Comparison of ENCODE assay signal across 26 mouse cellular contexts in genomic region chr4:139266500-139266865, GRCm38 (mm10). TPM values are rescaled to one million over a fixed set of nuclear protein-coding genes. Genes with fewer than 3 reads are reported as not detected.
A peak's percentile ranks its signal among the peaks of the same experiment; 100 is the strongest.
DNase-seq lines count a peak whose midpoint lies in the region; ATAC-seq and TF ChIP-seq lines count a peak whose summit lies in the region.
"Had no signal": no experiment of that assay in that cellular context is flagged by ENCODE, and none has a peak within 500 bp of the region (broad histone marks: within the 10 kb centered on the region; RNA-seq: fewer than 3 reads in every experiment).

No protein-coding gene starts in this region.

- H3K9ac ChIP-seq in hindbrain, postnatal 0 days (replicated peaks; ENCODE audit: low read length): no peak overlapping the region
- no peak overlapping the region for H3K9ac ChIP-seq in hindbrain, embryonic 11.5 days (ENCODE audit: low read depth, low read length)
- 0 out of 2 replicates have a peak overlapping the region, but pooled peaks have one; percentile 14 for H3K9ac ChIP-seq in embryonic facial prominence, embryonic 11.5 days (replicated peaks; ENCODE audit: low read length)
- H3K9ac ChIP-seq in embryonic facial prominence, embryonic 15.5 days: no peak overlapping the region
- no peak overlapping the region for H3K9ac ChIP-seq in limb, embryonic 14.5 days (ENCODE audit: low read depth, low read length, severe bottlenecking)
- H3K9ac ChIP-seq: forebrain, embryonic 12.5 days; heart, embryonic 15.5 days; liver, embryonic 15.5 days; lung, embryonic 15.5 days; stomach, embryonic 15.5 days had no signal

- no peaks in the 10 kb centered on the region for H3K9me3 ChIP-seq in hindbrain, postnatal 0 days (ENCODE audit: low read length)
- H3K9me3 ChIP-seq in hindbrain, embryonic 11.5 days (ENCODE audit: control insufficient read depth, low read length): no peaks in the 10 kb centered on the region
- no peaks in the 10 kb centered on the region for H3K9me3 ChIP-seq in embryonic facial prominence, embryonic 11.5 days (replicated peaks; ENCODE audit: control insufficient read depth, low read length)
- no peaks in the 10 kb centered on the region for H3K9me3 ChIP-seq in embryonic facial prominence, embryonic 15.5 days (replicated peaks)
- H3K9me3 ChIP-seq in limb, embryonic 14.5 days (ENCODE audit: control insufficient read depth, low read length): no peaks in the 10 kb centered on the region
- H3K9me3 ChIP-seq: forebrain, embryonic 12.5 days; G1E; heart, embryonic 15.5 days; liver, embryonic 15.5 days; lung, embryonic 15.5 days; stomach, embryonic 15.5 days had no signal

- no peaks in the 10 kb centered on the region for H3K27me3 ChIP-seq in hindbrain, postnatal 0 days (ENCODE audit: insufficient read depth, low read length)
- H3K27me3 ChIP-seq in hindbrain, embryonic 11.5 days (ENCODE audit: control insufficient read depth, insufficient read depth, low read length): no peaks in the 10 kb centered on the region
- no peaks in the 10 kb centered on the region for H3K27me3 ChIP-seq in embryonic facial prominence, embryonic 11.5 days (ENCODE audit: control insufficient read depth, insufficient read depth, low read length)
- no peaks in the 10 kb centered on the region for H3K27me3 ChIP-seq in embryonic facial prominence, embryonic 15.5 days
- no peaks in the 10 kb centered on the region for H3K27me3 ChIP-seq in limb, embryonic 14.5 days (ENCODE audit: control insufficient read depth, insufficient read depth, low read length)
- H3K27me3 ChIP-seq: CH12.LX; forebrain, embryonic 12.5 days; heart, embryonic 15.5 days; liver, embryonic 15.5 days; lung, embryonic 15.5 days; stomach, embryonic 15.5 days had no signal

- ATAC-seq in hindbrain, postnatal 0 days: no peak
- no peak for ATAC-seq in hindbrain, embryonic 11.5 days (ENCODE audit: low FRiP score)
- ATAC-seq in embryonic facial prominence, embryonic 11.5 days (replicated peaks; ENCODE audit: insufficient number of reproducible peaks, low FRiP score, low TSS enrichment, low read depth): peak; percentile 56; the same call in 1 of the 2 replicates
- ATAC-seq in embryonic facial prominence, embryonic 15.5 days (ENCODE audit: insufficient number of reproducible peaks, low FRiP score, low TSS enrichment, low read depth): no peak
- no peak for ATAC-seq in limb, embryonic 14.5 days (ENCODE audit: low FRiP score, low read depth)
- ATAC-seq: intestine, postnatal 0 days had no signal

- H3K4me3 ChIP-seq in hindbrain, postnatal 0 days (ENCODE audit: low read length): no peak overlapping the region
- H3K4me3 ChIP-seq in hindbrain, embryonic 11.5 days (ENCODE audit: low read depth, low read length): no peak overlapping the region
- no peak overlapping the region for H3K4me3 ChIP-seq in embryonic facial prominence, embryonic 11.5 days (ENCODE audit: low read depth, low read length)
- no peak overlapping the region for H3K4me3 ChIP-seq in embryonic facial prominence, embryonic 15.5 days (replicated peaks)
- no peak overlapping the region for H3K4me3 ChIP-seq in limb, embryonic 14.5 days (replicated peaks; ENCODE audit: low read length)
- H3K4me3 ChIP-seq: forebrain, embryonic 12.5 days; heart, embryonic 15.5 days; liver, embryonic 15.5 days; lung, embryonic 15.5 days; stomach, embryonic 15.5 days had no signal

- TF ChIP-seq POLR2A in limb, embryonic 14.5 days (IDR thresholded peaks at IDR 0.05; ENCODE audit: borderline replicate concordance, extremely low read depth, insufficient read depth, insufficient read length): no peak

- no peak for TF ChIP-seq CTCF in hindbrain, postnatal 0 days (IDR thresholded peaks at IDR 0.05; ENCODE audit: low read depth)

- no peak for DNase-seq in hindbrain, postnatal 0 days (ENCODE audit: low spot score)
- no peak for DNase-seq in hindbrain, embryonic 11.5 days (ENCODE audit: low spot score)
- peak; percentile 75 for DNase-seq in embryonic facial prominence, embryonic 11.5 days (ENCODE audit: low spot score)
- no peak for DNase-seq in limb, embryonic 14.5 days (ENCODE audit: low spot score)
- no peak for DNase-seq in heart, adult 11 months
- DNase-seq in layer of hippocampus, adult 11-12 months (ENCODE audit: low spot score): no peak
- DNase-seq: adrenal gland, adult 2 months; B cell, adult 2 months; gastrocnemius, postnatal 14 days; heart, adult 18-20 months; heart, postnatal 36 days; liver; lung, postnatal 36 days; midbrain, embryonic 14.5 days; retina, postnatal 1 day; right cerebral cortex, postnatal 4 days; thymus, postnatal 25 days had no signal

- H3K36me3 ChIP-seq in hindbrain, postnatal 0 days (ENCODE audit: insufficient read depth, low read length): peaks cover 30% of the 10 kb centered on the region
- no peaks in the 10 kb centered on the region for H3K36me3 ChIP-seq in hindbrain, embryonic 11.5 days (ENCODE audit: control insufficient read depth, insufficient read depth, low read length)
- H3K36me3 ChIP-seq in embryonic facial prominence, embryonic 11.5 days (replicated peaks; ENCODE audit: control insufficient read depth, insufficient read depth, low read depth, low read length): peaks cover 5% of the 10 kb centered on the region; the same call in 1 of the 2 replicates
- peaks cover 51% of the 10 kb centered on the region for H3K36me3 ChIP-seq in embryonic facial prominence, embryonic 15.5 days
- peaks cover 46% of the 10 kb centered on the region for H3K36me3 ChIP-seq in limb, embryonic 14.5 days (ENCODE audit: control insufficient read depth, insufficient read depth, low read length)

- H3K4me2 ChIP-seq in hindbrain, postnatal 0 days (ENCODE audit: low read depth, low read length): no peak overlapping the region
- no peak overlapping the region for H3K4me2 ChIP-seq in hindbrain, embryonic 11.5 days (replicated peaks; ENCODE audit: low read depth, low read length)
- H3K4me2 ChIP-seq in embryonic facial prominence, embryonic 11.5 days (ENCODE audit: low read depth, low read length): no peak overlapping the region
- H3K4me2 ChIP-seq in embryonic facial prominence, embryonic 15.5 days (replicated peaks): no peak overlapping the region
- no peak overlapping the region for H3K4me2 ChIP-seq in limb, embryonic 14.5 days (replicated peaks; ENCODE audit: low read depth, low read length, severe bottlenecking)
- H3K4me2 ChIP-seq: forebrain, embryonic 12.5 days; heart, embryonic 15.5 days; liver, embryonic 15.5 days; lung, embryonic 15.5 days; stomach, embryonic 15.5 days had no signal

- H3K27ac ChIP-seq in hindbrain, postnatal 0 days: peak overlapping the region; percentile 62
- H3K27ac ChIP-seq in hindbrain, embryonic 11.5 days (ENCODE audit: low read depth, low read length): no peak overlapping the region
- H3K27ac ChIP-seq in embryonic facial prominence, embryonic 11.5 days (replicated peaks; ENCODE audit: low read depth, low read length): peak overlapping the region; percentile 83
- peak overlapping the region; percentile 82 for H3K27ac ChIP-seq in embryonic facial prominence, embryonic 15.5 days (replicated peaks)
- peak overlapping the region; percentile 34 for H3K27ac ChIP-seq in limb, embryonic 14.5 days (replicated peaks; ENCODE audit: low read depth, low read length)
- H3K27ac ChIP-seq: forebrain, embryonic 12.5 days; heart, embryonic 15.5 days; liver, embryonic 15.5 days; lung, embryonic 15.5 days; stomach, embryonic 15.5 days had no signal

- 66% methylated on average over 7 of the region's 7 CpGs for WGBS in hindbrain, postnatal 0 days
- WGBS in hindbrain, embryonic 11.5 days: 86% methylated on average over 7 of the region's 7 CpGs
- 43% methylated on average over 7 of the region's 7 CpGs for WGBS in embryonic facial prominence, embryonic 11.5 days
- 53% methylated on average over 7 of the region's 7 CpGs for WGBS in embryonic facial prominence, embryonic 15.5 days
- WGBS in limb, embryonic 14.5 days: 24% methylated on average over 7 of the region's 7 CpGs

- H3K4me1 ChIP-seq in hindbrain, postnatal 0 days (ENCODE audit: insufficient read depth, low read length): peaks cover 7% of the 10 kb centered on the region; the same call in 1 of the 2 replicates
- H3K4me1 ChIP-seq in hindbrain, embryonic 11.5 days (replicated peaks; ENCODE audit: control insufficient read depth, insufficient read depth, low read length): no peaks in the 10 kb centered on the region
- H3K4me1 ChIP-seq in embryonic facial prominence, embryonic 11.5 days (ENCODE audit: control insufficient read depth, insufficient read depth, low read length): peaks cover 4% of the 10 kb centered on the region
- peaks cover 69% of the 10 kb centered on the region for H3K4me1 ChIP-seq in embryonic facial prominence, embryonic 15.5 days
- H3K4me1 ChIP-seq in limb, embryonic 14.5 days (ENCODE audit: control insufficient read depth, insufficient read depth, low read length): peaks cover 52% of the 10 kb centered on the region
- H3K4me1 ChIP-seq: forebrain, embryonic 12.5 days; liver, embryonic 15.5 days; lung, embryonic 15.5 days; stomach, embryonic 15.5 days had no signal

RNA-seq across cellular contexts. Expression of gene Pqlc2, which starts 44.0 kb away (rescaled TPM):
- 23.1 and 23.5 TPM in 2 replicates for total RNA-seq in hindbrain, postnatal 0 days (2014; rRNA removed)
- polyA plus RNA-seq in hindbrain, postnatal 0 days (2015; fragmentation: Nextera tagmentation; extraction: Ambion mirVana): 13.3 and 13.7 TPM in 2 replicates
- 11.8 and 13.8 TPM in 2 replicates for polyA plus RNA-seq in hindbrain, embryonic 11.5 days (2014; fragmentation: Nextera tagmentation; extraction: Ambion mirVana)
- 13.5 and 14.2 TPM in 2 replicates for polyA plus RNA-seq in embryonic facial prominence, embryonic 11.5 days (2014; fragmentation: Nextera tagmentation; extraction: Ambion mirVana)
- 16.0 and 16.5 TPM in 2 replicates for polyA plus RNA-seq in embryonic facial prominence, embryonic 15.5 days (2015; fragmentation: Nextera tagmentation; extraction: Ambion mirVana)
- 20.7 and 30.7 TPM in 2 replicates for polyA plus RNA-seq in limb, embryonic 14.5 days (2012; rRNA removed)
- polyA plus RNA-seq in limb, embryonic 14.5 days (2014; fragmentation: Nextera tagmentation; extraction: Ambion mirVana): 12.9 and 15.4 TPM in 2 replicates

RNA-seq across cellular contexts. Expression of gene Akr7a5, which starts 44.1 kb away (rescaled TPM):
- total RNA-seq in hindbrain, postnatal 0 days (2014; rRNA removed): 58.5 and 73.3 TPM in 2 replicates
- polyA plus RNA-seq in hindbrain, postnatal 0 days (2015; fragmentation: Nextera tagmentation; extraction: Ambion mirVana): 67.6 and 69.2 TPM in 2 replicates
- polyA plus RNA-seq in hindbrain, embryonic 11.5 days (2014; fragmentation: Nextera tagmentation; extraction: Ambion mirVana): 64.7 and 74.0 TPM in 2 replicates
- polyA plus RNA-seq in embryonic facial prominence, embryonic 11.5 days (2014; fragmentation: Nextera tagmentation; extraction: Ambion mirVana): 137 and 146 TPM in 2 replicates
- 85.7 and 94.1 TPM in 2 replicates for polyA plus RNA-seq in embryonic facial prominence, embryonic 15.5 days (2015; fragmentation: Nextera tagmentation; extraction: Ambion mirVana)
- 28.5 and 38.8 TPM in 2 replicates for polyA plus RNA-seq in limb, embryonic 14.5 days (2012; rRNA removed)
- polyA plus RNA-seq in limb, embryonic 14.5 days (2014; fragmentation: Nextera tagmentation; extraction: Ambion mirVana): 84.8 and 98.0 TPM in 2 replicates
